Mouse (Mus musculus) midbrain, embryonic 13.5 days (tissue): ENCODE data around the gene Ednrb. TPM values are rescaled to one million over a fixed set of nuclear protein-coding genes. Genes with fewer than 3 reads are reported as not detected.

Experiments
- ATAC-seq: fragments of 200-750 bp; cut with Nextera tagmentation; 2 replicates; pipeline ENCODE4 v1.8.0; 2017; ENCODE audit warnings: mild to moderate bottlenecking, moderate TSS enrichment, moderate library complexity
- H3K27ac ChIP-seq: fragments of 300-500 bp; sonication (generic); 2 replicates; pipeline ENCODE4 v1.5.1; 2015; ENCODE audit warnings: inconsistent platforms, mild to moderate bottlenecking, moderate library complexity
- H3K27me3 ChIP-seq: fragments of 300-500 bp; sonication (generic); 2 replicates; pipeline ENCODE4 v1.6.1; 2015; ENCODE audit warnings: mild to moderate bottlenecking, inconsistent platforms
- H3K36me3 ChIP-seq: fragments of 300-500 bp; sonication (generic); 2 replicates; pipeline ENCODE4 v1.6.1; 2015; ENCODE audit warnings: mild to moderate bottlenecking, inconsistent platforms
- H3K4me1 ChIP-seq: fragments of 300-500 bp; sonication (generic); replicated peaks from 2 replicates; pipeline ENCODE4 v1.6.1; 2015; ENCODE audit warnings: inconsistent platforms
- H3K4me2 ChIP-seq: fragments of 300-500 bp; sonication (generic); replicated peaks from 2 replicates; pipeline ENCODE4 v1.6.1; 2015; ENCODE audit warnings: moderate library complexity, mild to moderate bottlenecking, inconsistent platforms
- H3K4me3 ChIP-seq: fragments of 300-500 bp; sonication (generic); replicated peaks from 2 replicates; pipeline ENCODE4 v1.5.1; 2015; ENCODE audit warnings: mild to moderate bottlenecking, inconsistent platforms
- H3K9ac ChIP-seq: fragments of 300-500 bp; sonication (generic); replicated peaks from 2 replicates; pipeline ENCODE4 v1.6.1; 2015; ENCODE audit warnings: mild to moderate bottlenecking, inconsistent platforms
- H3K9me3 ChIP-seq: fragments of 300-500 bp; sonication (generic); 2 replicates; pipeline ENCODE4 v1.6.1; 2016; ENCODE audit warnings: mild to moderate bottlenecking, inconsistent platforms
- WGBS: fragments of 180-500 bp; shearing (Covaris S2); methylation state at CpG from one replicate; pipeline ENCODE4 v1.1.7; 2015; 5-methylcytosine and 5-hydroxymethylcytosine counted together
- polyA plus RNA-seq: library from polyadenylated mRNA; unstranded; fragments of >200 nt; fragmentation: Nextera tagmentation; extraction: Ambion mirVana; gene quantifications from 2 replicates; pipeline ENCODE4 v1.2.1, GENCODE M21; 2015

Ednrb gene
- polyA plus RNA-seq, 1 experiment from 2014 or later: 86.9 TPM

DNA sequence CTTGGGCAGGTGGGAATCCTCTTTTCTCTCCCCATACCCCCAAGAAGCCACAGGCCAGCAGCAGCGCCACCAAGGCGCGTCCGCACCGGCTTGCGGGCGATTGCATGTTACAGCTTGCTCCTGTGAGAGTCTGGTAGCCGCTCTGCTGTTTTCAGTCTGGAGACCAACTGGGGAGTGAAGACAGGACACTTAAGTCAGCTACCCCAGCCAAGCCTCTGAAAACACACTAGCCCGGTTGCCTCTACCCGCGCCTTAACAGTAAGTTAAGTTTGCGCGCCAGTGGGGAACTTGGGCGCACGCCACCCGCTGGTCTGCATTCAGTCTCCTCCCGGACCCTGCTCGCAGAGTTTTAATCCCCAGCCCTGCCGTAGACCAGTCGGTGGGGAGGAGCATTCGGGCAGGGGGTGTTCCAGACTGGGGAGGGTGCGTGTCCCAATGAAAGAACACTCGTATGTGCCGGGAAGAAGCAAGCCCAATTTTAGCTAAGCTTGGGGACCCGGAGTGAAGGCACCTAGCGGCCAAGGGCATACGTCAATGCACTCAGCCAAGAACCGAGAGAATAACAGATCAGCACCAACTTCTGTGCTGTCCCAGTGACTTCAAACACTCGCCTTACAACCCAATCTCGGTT is 716 bp downstream of the Ednrb start:
- Histone ChIP-seq H3K9ac (peak overlapping the region; percentile 68), H3K27ac (peak overlapping the region; percentile 74), H3K4me2 (peak overlapping the region; percentile 96), H3K27me3 (no peaks in the 10 kb centered on the region), H3K9me3 (no peaks in the 10 kb centered on the region), H3K4me3 (peak overlapping the region; percentile 58), H3K4me1 (peaks cover 26% of the 10 kb centered on the region), H3K36me3 (no peaks in the 10 kb centered on the region)
- under 1% methylated on average over 30 of the region's 30 CpGs for WGBS
- peak; percentile 88 for ATAC-seq

DNA sequence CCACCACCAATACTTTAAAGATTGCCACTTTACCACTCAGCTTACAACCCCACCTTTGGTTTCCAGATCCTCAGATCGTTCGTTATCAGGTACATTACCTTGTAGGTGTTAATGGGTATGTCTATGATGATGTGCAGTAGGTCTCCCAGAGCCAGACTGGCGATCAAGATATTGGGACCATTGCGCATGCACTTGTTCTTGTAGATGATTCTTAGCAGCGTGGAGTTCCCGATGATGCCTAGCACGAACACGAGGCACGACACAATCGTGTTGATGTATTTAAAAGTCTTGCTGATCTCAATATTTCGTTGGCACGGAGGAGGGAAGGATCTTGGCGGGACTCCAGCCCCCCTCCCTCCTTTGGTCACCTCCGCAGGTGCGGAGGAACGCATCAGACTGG is 1.3 kb downstream of the Ednrb start:
- H3K27ac ChIP-seq: peak overlapping the region; percentile 74
- WGBS: 7% methylated on average over 16 of the region's 16 CpGs

DNA sequence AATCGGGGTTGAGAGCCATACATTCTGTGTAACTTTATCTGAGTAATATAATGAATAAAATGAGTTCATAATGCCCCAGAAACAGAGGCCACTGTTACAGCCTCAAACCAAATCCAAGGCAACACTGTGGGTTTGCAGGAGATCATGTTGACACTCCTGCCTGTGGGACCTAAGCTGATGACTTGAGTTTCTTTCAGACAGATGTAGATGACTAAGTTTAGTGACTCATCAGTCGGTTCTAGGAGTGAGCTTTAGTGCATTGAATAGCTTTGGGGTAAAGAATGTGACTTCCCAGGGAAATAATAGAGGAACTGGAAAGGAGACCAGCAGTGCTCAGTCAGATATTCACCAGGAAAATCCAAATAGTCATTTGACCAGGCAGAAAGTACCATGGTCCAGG is 3.8 kb downstream of the Ednrb start:
- H3K27ac ChIP-seq: no peak overlapping the region
- H3K36me3 ChIP-seq: no peaks in the 10 kb centered on the region
- peak overlapping the region; percentile 96 for H3K4me2 ChIP-seq
- no peaks in the 10 kb centered on the region for H3K27me3 ChIP-seq
- WGBS: 84% methylated on average over 2 of the region's 2 CpGs
- no peak overlapping the region for H3K9ac ChIP-seq
- peak overlapping the region; percentile 58; the same call in 1 of the 2 replicates for H3K4me3 ChIP-seq
- H3K9me3 ChIP-seq: no peaks in the 10 kb centered on the region
- ATAC-seq: no peak
- peaks cover 26% of the 10 kb centered on the region for H3K4me1 ChIP-seq

More for the DNA sequence above, 1.3 kb downstream of the Ednrb start:
- Histone ChIP-seq H3K4me1 (peaks cover 26% of the 10 kb centered on the region), H3K36me3 (no peaks in the 10 kb centered on the region), H3K27me3 (no peaks in the 10 kb centered on the region), H3K9me3 (no peaks in the 10 kb centered on the region), H3K4me3 (peak overlapping the region; percentile 58), H3K4me2 (peak overlapping the region; percentile 96), H3K9ac (peak overlapping the region; percentile 68)
- ATAC-seq: 0 out of 2 replicates have a peak, but pooled peaks have one; percentile 9

DNA sequence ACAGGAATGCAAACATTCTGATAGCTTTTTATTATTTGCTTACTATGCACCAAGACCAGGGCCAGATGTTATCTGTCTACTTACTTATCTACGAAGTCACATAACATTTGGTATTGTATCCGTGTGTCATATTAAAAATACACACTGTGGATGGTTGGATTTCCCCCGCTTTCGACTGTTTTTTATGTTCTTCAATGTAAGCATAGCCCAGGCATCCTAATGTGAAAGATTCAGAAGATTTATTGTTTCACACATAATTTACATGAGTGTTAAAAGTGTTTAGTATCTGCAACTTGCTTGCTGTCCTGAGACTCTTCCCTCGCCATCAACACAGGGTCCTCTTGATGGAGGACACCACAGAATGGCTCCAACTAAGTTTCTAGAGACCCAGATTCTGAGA is 5.3 kb downstream of the Ednrb start:
- ATAC-seq: no peak
- H3K36me3 ChIP-seq: no peaks in the 10 kb centered on the region
- H3K9ac ChIP-seq: no peak overlapping the region
- H3K4me3 ChIP-seq: 0 out of 2 replicates have a peak overlapping the region, but pooled peaks have one; percentile 8
- WGBS: 96% methylated on average over 5 of the region's 5 CpGs
- H3K4me1 ChIP-seq: peaks cover 19% of the 10 kb centered on the region
- no peaks in the 10 kb centered on the region for H3K9me3 ChIP-seq
- H3K27me3 ChIP-seq: no peaks in the 10 kb centered on the region
- no peak overlapping the region for H3K27ac ChIP-seq
- H3K4me2 ChIP-seq: peak overlapping the region; percentile 29

DNA sequence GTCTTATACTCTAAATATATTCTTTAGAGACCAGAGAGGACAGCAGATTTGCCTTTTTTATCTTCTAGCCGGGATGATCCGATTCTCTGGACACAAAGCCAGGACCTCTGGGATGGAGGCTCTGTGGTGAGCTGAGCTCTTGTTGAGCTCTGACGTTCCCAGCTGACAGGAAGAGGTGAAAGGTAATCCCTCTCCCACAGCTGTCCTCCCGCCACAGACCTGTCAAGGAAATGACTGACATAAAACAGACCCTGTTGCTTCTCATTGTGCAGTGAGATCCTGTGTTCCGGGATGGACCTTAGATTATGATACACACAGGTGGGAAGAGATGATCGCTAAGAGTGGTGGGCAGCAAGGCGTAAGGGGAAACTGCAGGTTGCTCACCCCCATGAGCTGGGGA is 9.6 kb downstream of the Ednrb start:
- 46% methylated on average over 7 of the region's 7 CpGs for WGBS
- Histone ChIP-seq H3K9me3 (no peaks in the 10 kb centered on the region), H3K9ac (no peak overlapping the region), H3K36me3 (no peaks in the 10 kb centered on the region), H3K4me2 (no peak overlapping the region), H3K27ac (no peak overlapping the region), H3K27me3 (no peaks in the 10 kb centered on the region), H3K4me1 (peaks cover 6% of the 10 kb centered on the region; the same call in 1 of the 2 replicates), H3K4me3 (no peak overlapping the region)
- ATAC-seq: no peak

DNA sequence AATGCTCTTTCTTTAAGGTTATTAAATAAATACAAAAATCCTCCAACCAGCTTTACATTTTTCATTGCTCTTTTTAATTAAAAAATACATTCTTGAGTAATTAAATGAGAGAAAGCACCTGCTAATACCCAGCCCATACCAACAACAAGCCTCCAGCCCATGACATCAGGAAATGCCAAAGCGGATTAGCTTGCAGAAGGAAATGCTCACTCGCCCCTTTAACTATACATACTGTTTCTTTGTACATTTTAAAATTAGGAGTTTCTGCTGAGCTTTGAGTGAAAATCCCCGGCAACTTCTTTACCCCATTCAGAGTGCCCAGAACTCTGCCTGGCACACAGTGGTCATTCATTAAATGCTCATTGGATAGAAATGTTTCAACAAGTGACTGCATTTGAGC is 10.1 kb downstream of the Ednrb start:
- 39% methylated on average over 3 of the region's 3 CpGs for WGBS
- no peak overlapping the region for H3K27ac ChIP-seq
- no peak overlapping the region for H3K4me2 ChIP-seq
- no peak for ATAC-seq
- H3K9ac ChIP-seq: no peak overlapping the region
- no peak overlapping the region for H3K4me3 ChIP-seq
- no peaks in the 10 kb centered on the region for H3K27me3 ChIP-seq
- no peaks in the 10 kb centered on the region for H3K36me3 ChIP-seq
- peaks cover 6% of the 10 kb centered on the region; the same call in 1 of the 2 replicates for H3K4me1 ChIP-seq
- no peaks in the 10 kb centered on the region for H3K9me3 ChIP-seq

DNA sequence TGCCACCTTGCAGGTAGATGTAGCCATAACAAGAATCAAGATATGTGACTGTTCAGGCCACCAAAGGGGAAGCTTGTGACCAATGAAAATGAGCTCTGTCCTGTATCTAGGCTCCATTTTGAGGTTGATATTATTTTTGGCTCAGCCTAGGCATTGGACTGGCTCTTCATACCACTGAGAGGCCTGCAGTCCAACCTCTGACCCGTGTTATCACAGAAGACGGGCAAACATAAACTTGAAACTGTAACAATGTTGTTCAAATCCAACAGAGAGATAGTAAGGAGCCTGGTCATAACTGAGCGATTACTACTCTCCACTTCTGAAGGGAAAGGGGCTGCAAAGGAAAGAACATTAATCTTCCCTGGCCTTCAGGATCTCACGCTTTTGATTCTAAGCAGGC is 11.7 kb downstream of the Ednrb start:
- H3K36me3 ChIP-seq: no peaks in the 10 kb centered on the region
- ATAC-seq: no peak
- H3K27me3 ChIP-seq: no peaks in the 10 kb centered on the region
- H3K27ac ChIP-seq: no peak overlapping the region
- H3K4me1 ChIP-seq: peaks cover 6% of the 10 kb centered on the region; the same call in 1 of the 2 replicates
- whole genome bisulfite sequencing: 89% methylated on average over 4 of the region's 4 CpGs
- H3K4me2 ChIP-seq: no peak overlapping the region
- H3K9me3 ChIP-seq: no peaks in the 10 kb centered on the region
- H3K4me3 ChIP-seq: no peak overlapping the region
- no peak overlapping the region for H3K9ac ChIP-seq

DNA sequence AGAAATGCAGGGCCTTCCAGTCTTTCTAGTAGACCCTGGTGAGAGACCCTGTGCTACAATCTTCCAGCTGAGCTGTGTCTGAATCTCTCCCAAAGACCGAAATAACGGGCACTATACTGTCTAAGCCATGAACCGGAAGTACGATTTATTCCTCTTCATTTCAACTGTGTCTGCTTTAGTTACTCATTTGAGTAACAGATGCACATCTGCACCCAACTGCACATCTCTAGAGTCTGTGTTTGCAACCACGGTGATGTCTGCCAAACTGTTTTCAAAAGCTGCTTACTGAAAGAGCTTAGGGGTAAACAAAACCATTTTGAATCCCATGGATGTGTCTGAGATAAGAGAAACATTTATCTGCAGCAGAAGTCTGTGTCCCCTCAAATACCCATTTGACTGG is 13.2 kb downstream of the Ednrb start:
- Histone ChIP-seq H3K27ac (no peak overlapping the region), H3K9ac (no peak overlapping the region), H3K4me1 (peaks cover 6% of the 10 kb centered on the region; the same call in 1 of the 2 replicates), H3K4me3 (no peak overlapping the region), H3K27me3 (no peaks in the 10 kb centered on the region), H3K4me2 (no peak overlapping the region), H3K9me3 (no peaks in the 10 kb centered on the region), H3K36me3 (no peaks in the 10 kb centered on the region)
- 83% methylated on average over 5 of the region's 5 CpGs for WGBS
- no peak for ATAC-seq

DNA sequence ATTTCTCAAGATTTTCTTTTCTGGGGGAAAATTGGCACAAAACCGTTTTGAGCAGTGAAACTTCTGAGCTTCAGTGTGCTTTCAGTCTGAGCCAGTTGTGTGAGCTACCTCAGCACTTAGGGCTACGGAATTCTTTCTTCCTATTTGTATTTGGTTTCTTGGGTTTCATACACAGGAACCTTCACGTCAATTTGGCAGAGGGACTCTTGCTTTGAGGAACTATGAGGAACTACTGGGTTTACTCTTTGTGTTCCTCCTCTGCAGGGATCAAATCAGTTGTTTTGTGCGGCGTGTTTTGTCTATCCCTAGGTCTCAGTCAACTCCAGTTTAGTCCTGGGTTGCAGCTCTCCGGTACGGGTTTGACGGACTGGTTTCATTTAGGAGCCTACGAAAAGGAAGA is 17.9 kb downstream of the Ednrb start:
- no peak overlapping the region for H3K27ac ChIP-seq
- WGBS: 91% methylated on average over 9 of the region's 9 CpGs
- no peak for ATAC-seq

DNA sequence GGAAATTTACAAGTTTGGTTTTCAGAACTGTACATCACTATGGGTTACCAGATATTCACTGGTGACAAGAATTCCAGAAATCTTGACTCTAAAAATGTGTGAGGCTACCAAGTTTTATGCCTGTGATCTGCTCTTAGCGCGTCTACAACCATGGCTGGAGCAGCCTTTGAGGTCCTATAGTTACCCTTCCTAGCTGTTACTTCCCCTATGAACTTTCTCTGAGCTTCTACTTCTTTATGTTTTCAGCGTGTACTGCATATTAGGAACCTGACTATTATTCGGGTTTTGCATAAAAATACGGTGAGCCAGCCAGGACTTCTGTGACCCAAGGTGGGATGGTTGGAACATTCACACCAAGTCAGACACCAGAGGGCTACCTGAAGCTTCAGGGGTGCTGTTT is 18.3 kb downstream of the Ednrb start:
- H3K36me3 ChIP-seq: 0 out of 2 replicates have a peak, but pooled peaks cover under 1% of the 10 kb centered on the region
- WGBS: 98% methylated on average over 5 of the region's 5 CpGs
- H3K9me3 ChIP-seq: no peaks in the 10 kb centered on the region
- H3K27ac ChIP-seq: no peak overlapping the region
- no peaks in the 10 kb centered on the region for H3K27me3 ChIP-seq
- H3K4me2 ChIP-seq: no peak overlapping the region
- no peaks in the 10 kb centered on the region for H3K4me1 ChIP-seq
- ATAC-seq: no peak
- no peak overlapping the region for H3K4me3 ChIP-seq
- no peak overlapping the region for H3K9ac ChIP-seq

More for the DNA sequence above, 17.9 kb downstream of the Ednrb start:
- Histone ChIP-seq H3K4me3 (no peak overlapping the region), H3K27me3 (no peaks in the 10 kb centered on the region), H3K9me3 (no peaks in the 10 kb centered on the region), H3K4me1 (no peaks in the 10 kb centered on the region), H3K36me3 (no peaks in the 10 kb centered on the region), H3K4me2 (no peak overlapping the region), H3K9ac (no peak overlapping the region)

DNA sequence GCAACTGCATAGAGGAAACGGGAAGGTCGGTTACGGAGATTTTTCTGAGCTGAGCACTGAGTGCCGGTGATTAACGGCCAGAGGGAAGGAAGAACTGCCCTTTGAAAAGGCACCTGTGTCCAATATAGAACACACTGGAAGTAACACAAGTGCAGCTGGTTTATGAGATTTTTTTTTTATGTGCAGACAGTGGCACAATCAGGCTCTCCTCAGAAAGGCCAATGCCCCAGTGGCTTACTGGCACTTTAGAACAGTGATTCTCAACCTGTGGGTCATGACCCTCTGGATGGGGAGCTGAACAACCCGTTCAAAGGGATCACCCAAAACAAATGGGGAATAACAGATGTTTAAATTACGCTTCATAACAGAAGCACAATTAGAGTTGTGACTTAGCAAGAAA is 20.7 kb downstream of the Ednrb start:
- ATAC-seq: no peak
- 74% methylated on average over 7 of the region's 7 CpGs for WGBS
- Histone ChIP-seq H3K36me3 (0 out of 2 replicates have a peak, but pooled peaks cover 11% of the 10 kb centered on the region), H3K4me1 (no peaks in the 10 kb centered on the region), H3K27ac (no peak overlapping the region), H3K4me2 (no peak overlapping the region), H3K27me3 (no peaks in the 10 kb centered on the region), H3K9me3 (no peaks in the 10 kb centered on the region), H3K4me3 (no peak overlapping the region), H3K9ac (no peak overlapping the region)

DNA sequence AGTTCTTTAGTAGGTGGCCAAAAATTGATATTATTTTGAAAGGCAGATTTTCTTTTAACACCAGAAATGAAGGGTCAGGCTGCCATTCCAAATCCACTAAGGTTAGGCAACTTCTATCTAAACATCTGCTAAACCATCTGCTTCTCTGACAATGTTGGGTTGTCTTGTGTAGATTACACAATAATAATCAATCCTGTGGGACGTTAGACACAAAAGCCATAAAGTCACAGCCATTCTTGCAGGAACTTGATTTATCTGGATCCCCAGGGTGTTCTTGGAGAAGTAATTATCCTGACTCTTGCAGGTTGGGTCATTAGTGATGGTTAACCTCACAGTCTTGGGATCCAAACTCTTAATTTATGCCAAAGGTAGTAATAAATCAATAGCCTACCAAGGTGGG is 21.6 kb downstream of the Ednrb start:
- Histone ChIP-seq H3K27me3 (no peaks in the 10 kb centered on the region), H3K9me3 (no peaks in the 10 kb centered on the region), H3K4me2 (no peak overlapping the region), H3K36me3 (peaks cover 12% of the 10 kb centered on the region; the same call in 1 of the 2 replicates), H3K9ac (no peak overlapping the region), H3K4me1 (no peaks in the 10 kb centered on the region), H3K4me3 (no peak overlapping the region), H3K27ac (no peak overlapping the region)
- WGBS: 61% methylated on average over 1 of the region's 1 CpGs
- no peak for ATAC-seq
